Mouse (Mus musculus): ENCODE results near the gene Lgals1.

- TF ChIP-seq CTCF (IDR thresholded peaks at IDR 0.05; ENCODE audit: low read depth, low read length) (no peak), POLR2A (IDR thresholded peaks at IDR 0.05; ENCODE audit: borderline replicate concordance, low read depth, low read length) (no peak)
These were observed 25.7 kb upstream of the Lgals1 start for GRCm38 (mm10) chr15:78900585-78901421.

Measured in bone marrow macrophage, adult 2 months (primary cell).